Mouse (Mus musculus): ENCODE data around the gene Wt1. TPM values are rescaled to one million over a fixed set of nuclear protein-coding genes. Genes with fewer than 3 reads are reported as not detected.

The Wt1 gene
- polyA plus RNA-seq (2016; fragmentation: Nextera tagmentation; extraction: Ambion mirVana) = 6.6 and 7.2 TPM in 2 replicates

GRCm38 (mm10) chr2:105126279-105126678 lies at the start of gene Wt1:
TSS of gene Wt1 (plus strand) at chr2:105126529.
- Histone ChIP-seq H3K4me3 (peak within 1 kb of the TSS; percentile 44), H3K4me1 (peaks cover 15% of the 10 kb centered on the region; the same call in 1 of the 2 replicates)

GRCm38 (mm10) chr2:105077151-105077550 lies 49.2 kb upstream of the Wt1 start:
- Histone ChIP-seq H3K4me3 (no peak overlapping the region), H3K27me3 (replicated peaks) (peaks cover 3% of the 10 kb centered on the region; the same call in 1 of the 2 replicates), H3K4me1 (no peaks in the 10 kb centered on the region), H3K4me2 (no peak overlapping the region), H3K9ac (no peak overlapping the region), H3K27ac (no peak overlapping the region), H3K9me3 (replicated peaks) (no peaks in the 10 kb centered on the region), H3K36me3 (no peaks in the 10 kb centered on the region)
- 64% methylated on average over 7 of the region's 7 CpGs for WGBS (ENCODE audit: insufficient replicate concordance)
- no peak for ATAC-seq

More at GRCm38 (mm10) chr2:105126279-105126678, at the start of gene Wt1:
- 2% methylated on average over 25 of the region's 25 CpGs for WGBS (ENCODE audit: insufficient replicate concordance)
- peak within 1 kb of the TSS; percentile 44 for H3K4me2 ChIP-seq
- no peaks in the 10 kb centered on the region for H3K36me3 ChIP-seq
- ATAC-seq = 0 out of 2 replicates have a peak, but pooled peaks have one; percentile 43
- H3K27ac ChIP-seq = peak within 1 kb of the TSS; percentile 45
- H3K27me3 ChIP-seq (replicated peaks) = peaks cover 100% of the 10 kb centered on the region
- no peaks in the 10 kb centered on the region for H3K9me3 ChIP-seq (replicated peaks)
- H3K9ac ChIP-seq = peak within 1 kb of the TSS; percentile 40

- WGBS (ENCODE audit: insufficient replicate concordance) = 16% methylated on average over 9 of the region's 9 CpGs
- Histone ChIP-seq H3K9ac (no peak overlapping the region), H3K4me3 (no peak overlapping the region), H3K27me3 (replicated peaks) (peaks cover 4% of the 10 kb centered on the region), H3K36me3 (no peaks in the 10 kb centered on the region), H3K4me1 (no peaks in the 10 kb centered on the region), H3K9me3 (replicated peaks) (no peaks in the 10 kb centered on the region), H3K27ac (no peak overlapping the region), H3K4me2 (no peak overlapping the region)
- no peak for ATAC-seq
Observed at GRCm38 (mm10) chr2:105082256-105082790, 44.0 kb upstream of the Wt1 start.

- Histone ChIP-seq H3K9ac (no peak overlapping the region), H3K27ac (no peak overlapping the region), H3K36me3 (no peaks in the 10 kb centered on the region), H3K27me3 (replicated peaks) (peaks cover 4% of the 10 kb centered on the region), H3K4me2 (no peak overlapping the region), H3K4me1 (no peaks in the 10 kb centered on the region), H3K9me3 (replicated peaks) (no peaks in the 10 kb centered on the region), H3K4me3 (no peak overlapping the region)
- no peak for ATAC-seq
- 62% methylated on average over 4 of the region's 4 CpGs for WGBS (ENCODE audit: insufficient replicate concordance)
Observed at GRCm38 (mm10) chr2:105084035-105084434, 42.3 kb upstream of the Wt1 start.

- no peak overlapping the region for H3K9ac ChIP-seq
Observed at GRCm38 (mm10) chr2:105086081-105086480, 40.2 kb upstream of the Wt1 start.

GRCm38 (mm10) chr2:105088005-105088404 lies 38.3 kb upstream of the Wt1 start:
- Histone ChIP-seq H3K4me3 (no peak overlapping the region), H3K4me1 (no peaks in the 10 kb centered on the region), H3K9me3 (replicated peaks) (no peaks in the 10 kb centered on the region), H3K27ac (no peak overlapping the region), H3K36me3 (no peaks in the 10 kb centered on the region), H3K9ac (no peak overlapping the region), H3K4me2 (no peak overlapping the region), H3K27me3 (replicated peaks) (no peaks in the 10 kb centered on the region; the same call in 1 of the 2 replicates)
- no peak for ATAC-seq
- WGBS (ENCODE audit: insufficient replicate concordance) = 48% methylated on average over 3 of the region's 3 CpGs

More at GRCm38 (mm10) chr2:105086081-105086480, 40.2 kb upstream of the Wt1 start:
- 75% methylated on average over 3 of the region's 3 CpGs for WGBS (ENCODE audit: insufficient replicate concordance)
- H3K27ac ChIP-seq = no peak overlapping the region
- no peak overlapping the region for H3K4me3 ChIP-seq
- H3K27me3 ChIP-seq (replicated peaks) = peaks cover 4% of the 10 kb centered on the region
- no peaks in the 10 kb centered on the region for H3K36me3 ChIP-seq
- no peaks in the 10 kb centered on the region for H3K9me3 ChIP-seq (replicated peaks)
- H3K4me2 ChIP-seq = no peak overlapping the region
- no peaks in the 10 kb centered on the region for H3K4me1 ChIP-seq
- no peak for ATAC-seq

GRCm38 (mm10) chr2:105089083-105089482 lies 37.2 kb upstream of the Wt1 start:
- H3K4me1 ChIP-seq = no peaks in the 10 kb centered on the region
- H3K36me3 ChIP-seq = no peaks in the 10 kb centered on the region
- no peak overlapping the region for H3K4me3 ChIP-seq
- H3K4me2 ChIP-seq = no peak overlapping the region
- H3K9me3 ChIP-seq (replicated peaks) = no peaks in the 10 kb centered on the region
- 62% methylated on average over 4 of the region's 4 CpGs for WGBS (ENCODE audit: insufficient replicate concordance)
- H3K9ac ChIP-seq = no peak overlapping the region
- H3K27ac ChIP-seq = no peak overlapping the region
- H3K27me3 ChIP-seq (replicated peaks) = no peaks in the 10 kb centered on the region
- no peak for ATAC-seq

GRCm38 (mm10) chr2:105089581-105090508 lies 36.5 kb upstream of the Wt1 start:
- H3K4me2 ChIP-seq = no peak overlapping the region
- H3K27ac ChIP-seq = no peak overlapping the region
- H3K36me3 ChIP-seq = no peaks in the 10 kb centered on the region
- 53% methylated on average over 7 of the region's 7 CpGs for WGBS (ENCODE audit: insufficient replicate concordance)
- H3K9ac ChIP-seq = no peak overlapping the region
- no peaks in the 10 kb centered on the region for H3K9me3 ChIP-seq (replicated peaks)
- H3K27me3 ChIP-seq (replicated peaks) = no peaks in the 10 kb centered on the region
- ATAC-seq = no peak
- no peak overlapping the region for H3K4me3 ChIP-seq
- H3K4me1 ChIP-seq = no peaks in the 10 kb centered on the region

GRCm38 (mm10) chr2:105090991-105091390 lies 35.3 kb upstream of the Wt1 start:
- no peak overlapping the region for H3K4me3 ChIP-seq
- H3K9ac ChIP-seq = no peak overlapping the region
- H3K27me3 ChIP-seq (replicated peaks) = no peaks in the 10 kb centered on the region
- H3K4me2 ChIP-seq = no peak overlapping the region
- H3K9me3 ChIP-seq (replicated peaks) = no peaks in the 10 kb centered on the region
- no peaks in the 10 kb centered on the region for H3K4me1 ChIP-seq
- no peak for ATAC-seq
- no peak overlapping the region for H3K27ac ChIP-seq
- 70% methylated on average over 5 of the region's 5 CpGs for WGBS (ENCODE audit: insufficient replicate concordance)
- no peaks in the 10 kb centered on the region for H3K36me3 ChIP-seq

- WGBS (ENCODE audit: insufficient replicate concordance) = 63% methylated on average over 2 of the region's 2 CpGs
- Histone ChIP-seq H3K9me3 (replicated peaks) (no peaks in the 10 kb centered on the region), H3K36me3 (no peaks in the 10 kb centered on the region), H3K4me3 (no peak within 1 kb of the TSS), H3K27me3 (replicated peaks) (no peaks in the 10 kb centered on the region), H3K9ac (no peak within 1 kb of the TSS), H3K27ac (no peak within 1 kb of the TSS), H3K4me1 (no peaks in the 10 kb centered on the region), H3K4me2 (no peak within 1 kb of the TSS)
- ATAC-seq = no peak
Observed at GRCm38 (mm10) chr2:105091718-105092117, 34.6 kb upstream of the Wt1 start, which contains the start of gene Gm11060. TSS of gene Gm11060 (plus strand) at chr2:105092018.

GRCm38 (mm10) chr2:105097294-105097953 lies 28.9 kb upstream of the Wt1 start:
- Histone ChIP-seq H3K36me3 (no peaks in the 10 kb centered on the region), H3K27me3 (replicated peaks) (no peaks in the 10 kb centered on the region), H3K9me3 (replicated peaks) (no peaks in the 10 kb centered on the region), H3K27ac (no peak overlapping the region), H3K4me3 (no peak overlapping the region), H3K4me1 (no peaks in the 10 kb centered on the region), H3K4me2 (no peak overlapping the region), H3K9ac (no peak overlapping the region)
- WGBS (ENCODE audit: insufficient replicate concordance) = 77% methylated on average over 22 of the region's 22 CpGs
- ATAC-seq = no peak

GRCm38 (mm10) chr2:105099410-105099809 lies 26.9 kb upstream of the Wt1 start:
- no peak for ATAC-seq
- no peaks in the 10 kb centered on the region for H3K4me1 ChIP-seq
- H3K4me2 ChIP-seq = no peak overlapping the region
- H3K4me3 ChIP-seq = no peak overlapping the region
- H3K9ac ChIP-seq = no peak overlapping the region
- no peaks in the 10 kb centered on the region for H3K9me3 ChIP-seq (replicated peaks)
- no peaks in the 10 kb centered on the region for H3K36me3 ChIP-seq
- WGBS (ENCODE audit: insufficient replicate concordance) = 68% methylated on average over 7 of the region's 7 CpGs
- H3K27ac ChIP-seq = no peak overlapping the region
- no peaks in the 10 kb centered on the region for H3K27me3 ChIP-seq (replicated peaks)

Measured in liver, embryonic 12.5 days (tissue).